Comparison of ENCODE assay signal across 23 mouse cellular contexts in genomic region chr13:45861098-45861580, GRCm38 (mm10).
A peak's percentile ranks its signal among the peaks of the same experiment; 100 is the strongest.
DNase-seq lines count a peak whose midpoint lies in the region; ATAC-seq and TF ChIP-seq lines count a peak whose summit lies in the region.
"Had no signal": no experiment of that assay in that cellular context is flagged by ENCODE, and none has a peak within 500 bp of the region (broad histone marks: within the 10 kb centered on the region; RNA-seq: fewer than 3 reads in every experiment).

No protein-coding gene starts in this region.

- H3K27ac ChIP-seq in forebrain, embryonic 10.5 days = 0 out of 2 replicates have a peak overlapping the region, but pooled peaks have one; percentile 20
- H3K27ac ChIP-seq in forebrain, embryonic 13.5 days = no peak overlapping the region
- no peak overlapping the region for H3K27ac ChIP-seq in hindbrain, embryonic 14.5 days
- no peak overlapping the region for H3K27ac ChIP-seq in hindbrain, embryonic 13.5 days
- peak overlapping the region; percentile 88 for H3K27ac ChIP-seq in CH12.LX (ENCODE audit: insufficient read depth, low read depth)
- H3K27ac ChIP-seq: embryonic facial prominence, embryonic 15.5 days; kidney, embryonic 15.5 days; neural tube, embryonic 15.5 days; stomach, embryonic 15.5 days had no signal

- no peaks in the 10 kb centered on the region for H3K27me3 ChIP-seq in forebrain, embryonic 10.5 days (ENCODE audit: poor library complexity, severe bottlenecking)
- H3K27me3 ChIP-seq in forebrain, embryonic 13.5 days = no peaks in the 10 kb centered on the region
- no peaks in the 10 kb centered on the region for H3K27me3 ChIP-seq in hindbrain, embryonic 14.5 days (ENCODE audit: control insufficient read depth, insufficient read depth, low read length)
- H3K27me3 ChIP-seq in hindbrain, embryonic 13.5 days = no peaks in the 10 kb centered on the region
- no peaks in the 10 kb centered on the region for H3K27me3 ChIP-seq in CH12.LX (replicated peaks)
- H3K27me3 ChIP-seq: embryonic facial prominence, embryonic 15.5 days; heart, embryonic 15.5 days; kidney, embryonic 15.5 days; neural tube, embryonic 15.5 days; stomach, embryonic 15.5 days had no signal

- no peak for TF ChIP-seq EP300 in CH12.LX (IDR thresholded peaks at IDR 0.05; ENCODE audit: low read length)

- dilution Hi-C loops in CH12.LX (cut with MboI; ENCODE audit: extremely low pct_ligation_motif_present, extremely low pct_unique_long_range_greater_than_20kb, low sequenced_read_pairs) = no loop called here

- no peak for TF ChIP-seq CTCF in CH12.LX (conservative IDR thresholded peaks at IDR 0.05 in 1 of 2, IDR thresholded peaks at IDR 0.05 in 1 of 2; ENCODE audit: low read depth in 2 of 2, low read length in 2 of 2)

- H3K4me2 ChIP-seq in forebrain, embryonic 13.5 days = no peak overlapping the region
- no peak overlapping the region for H3K4me2 ChIP-seq in hindbrain, embryonic 14.5 days (replicated peaks)
- no peak overlapping the region for H3K4me2 ChIP-seq in hindbrain, embryonic 13.5 days
- peak overlapping the region; percentile 62 for H3K4me2 ChIP-seq in CH12.LX (ENCODE audit: insufficient read depth, low read depth, poor library complexity, severe bottlenecking)
- H3K4me2 ChIP-seq: embryonic facial prominence, embryonic 15.5 days; heart, embryonic 15.5 days; kidney, embryonic 15.5 days; neural tube, embryonic 15.5 days; stomach, embryonic 15.5 days had no signal

- H3K4me3 ChIP-seq in forebrain, embryonic 10.5 days = no peak overlapping the region
- H3K4me3 ChIP-seq in forebrain, embryonic 13.5 days = no peak overlapping the region
- no peak overlapping the region for H3K4me3 ChIP-seq in hindbrain, embryonic 14.5 days (replicated peaks; ENCODE audit: low read length)
- H3K4me3 ChIP-seq in hindbrain, embryonic 13.5 days = no peak overlapping the region
- no peak overlapping the region for H3K4me3 ChIP-seq in CH12.LX (replicated peaks in 1 of 3; ENCODE audit: low read depth in 2 of 3, low read length in 2 of 3, poor library complexity in 1 of 3)
- H3K4me3 ChIP-seq: embryonic facial prominence, embryonic 15.5 days; heart, embryonic 15.5 days; kidney, embryonic 15.5 days; neural tube, embryonic 15.5 days; stomach, embryonic 15.5 days had no signal

- H3K36me3 ChIP-seq in forebrain, embryonic 10.5 days (replicated peaks) = no peaks in the 10 kb centered on the region
- H3K36me3 ChIP-seq in forebrain, embryonic 13.5 days (ENCODE audit: poor library complexity, severe bottlenecking) = no peaks in the 10 kb centered on the region
- H3K36me3 ChIP-seq in hindbrain, embryonic 14.5 days (replicated peaks; ENCODE audit: control insufficient read depth, insufficient read depth) = no peaks in the 10 kb centered on the region
- H3K36me3 ChIP-seq in hindbrain, embryonic 13.5 days = no peaks in the 10 kb centered on the region
- H3K36me3 ChIP-seq in CH12.LX (replicated peaks in 1 of 2; ENCODE audit: control insufficient read depth in 1 of 2, insufficient read depth in 1 of 2, low read length in 1 of 2) = peaks cover 14 to 62% of the 10 kb centered on the region in 2 experiments
- H3K36me3 ChIP-seq: embryonic facial prominence, embryonic 15.5 days; heart, embryonic 15.5 days; kidney, embryonic 15.5 days; neural tube, embryonic 15.5 days; stomach, embryonic 15.5 days had no signal

- peaks cover 17% of the 10 kb centered on the region for H3K4me1 ChIP-seq in forebrain, embryonic 10.5 days
- H3K4me1 ChIP-seq in forebrain, embryonic 13.5 days = peaks cover 10% of the 10 kb centered on the region
- peaks cover 13% of the 10 kb centered on the region; the same call in 1 of the 2 replicates for H3K4me1 ChIP-seq in hindbrain, embryonic 14.5 days (replicated peaks; ENCODE audit: control insufficient read depth, insufficient read depth, low read length)
- H3K4me1 ChIP-seq in hindbrain, embryonic 13.5 days (replicated peaks) = peaks cover 23% of the 10 kb centered on the region
- peaks cover 40 to 95% of the 10 kb centered on the region in 2 experiments for H3K4me1 ChIP-seq in CH12.LX (ENCODE audit: control insufficient read depth in 1 of 2, insufficient read depth in 2 of 2)
- H3K4me1 ChIP-seq: kidney, embryonic 15.5 days; stomach, embryonic 15.5 days had no signal

- TF ChIP-seq POLR2A in CH12.LX (IDR thresholded peaks at IDR 0.05; ENCODE audit: low read depth, low read length) = no peak

- no peak for DNase-seq in forebrain, embryonic 10.5 days (ENCODE audit: extremely low spot score, low spot score)
- DNase-seq in hindbrain, embryonic 14.5 days (ENCODE audit: low spot score) = peak; percentile 27
- no peak for DNase-seq in CH12.LX (ENCODE audit: extremely low read depth)
- DNase-seq in embryo, embryonic 9.5 days (ENCODE audit: extremely low spot score) = peak; percentile 15
- DNase-seq in frontal cortex, postnatal 10 days (ENCODE audit: low spot score in 2 of 2) = no peak
- DNase-seq: adrenal gland, postnatal 36 days; cerebellum, adult 11 months; cerebellum, postnatal 10 days; kidney, postnatal 36 days; layer of hippocampus, postnatal 36 days; lung, postnatal 10 days; right cerebral cortex, adult 18-20 months; right cerebral cortex, postnatal 4 days; thymus, postnatal 25 days had no signal

- 46% methylated on average over 10 of the region's 10 CpGs for WGBS in forebrain, embryonic 10.5 days
- 18% methylated on average over 10 of the region's 10 CpGs for WGBS in forebrain, embryonic 13.5 days
- 15% methylated on average over 10 of the region's 10 CpGs for WGBS in hindbrain, embryonic 14.5 days
- WGBS in hindbrain, embryonic 13.5 days = 16% methylated on average over 10 of the region's 10 CpGs

- no peak for TF ChIP-seq RAD21 in CH12.LX (IDR thresholded peaks at IDR 0.05; ENCODE audit: low read depth, low read length)

- in situ Hi-C loops in CH12.LX (cut with MboI; ENCODE audit: low pct_ligation_motif_present, low pct_unique_long_range_greater_than_20kb, low sequenced_read_pairs) = loop anchor here (10.0 kb wide), 1 partner anchor 104 kb away; the partner anchor contains the start of gene Atxn1

- no peak for ATAC-seq in forebrain, embryonic 13.5 days
- ATAC-seq in hindbrain, embryonic 14.5 days (ENCODE audit: low FRiP score) = no peak
- ATAC-seq in hindbrain, embryonic 13.5 days (ENCODE audit: low FRiP score) = no peak
- no peak for ATAC-seq in erythroblast, adult 5-6 weeks (replicated peaks; ENCODE audit: low FRiP score, poor library complexity, severe bottlenecking)
- ATAC-seq: intestine, postnatal 0 days had no signal

- no peak overlapping the region for H3K9ac ChIP-seq in forebrain, embryonic 13.5 days
- H3K9ac ChIP-seq in hindbrain, embryonic 14.5 days = no peak overlapping the region
- no peak overlapping the region for H3K9ac ChIP-seq in hindbrain, embryonic 13.5 days
- peak overlapping the region; percentile 8 for H3K9ac ChIP-seq in CH12.LX (ENCODE audit: insufficient read depth, low read depth)
- H3K9ac ChIP-seq: embryonic facial prominence, embryonic 15.5 days; heart, embryonic 15.5 days; kidney, embryonic 15.5 days; neural tube, embryonic 15.5 days; stomach, embryonic 15.5 days had no signal

- no peaks in the 10 kb centered on the region for H3K9me3 ChIP-seq in forebrain, embryonic 10.5 days
- no peaks in the 10 kb centered on the region for H3K9me3 ChIP-seq in forebrain, embryonic 13.5 days (replicated peaks)
- H3K9me3 ChIP-seq in hindbrain, embryonic 14.5 days (ENCODE audit: control insufficient read depth, low read length) = no peaks in the 10 kb centered on the region
- no peaks in the 10 kb centered on the region for H3K9me3 ChIP-seq in hindbrain, embryonic 13.5 days
- H3K9me3 ChIP-seq in CH12.LX (replicated peaks; ENCODE audit: low read length) = no peaks in the 10 kb centered on the region
- H3K9me3 ChIP-seq: embryonic facial prominence, embryonic 15.5 days; heart, embryonic 15.5 days; kidney, embryonic 15.5 days; neural tube, embryonic 15.5 days; stomach, embryonic 15.5 days had no signal

- peaks cover 77% of the 10 kb centered on the region for H3K79me2 ChIP-seq in CH12.LX (replicated peaks; ENCODE audit: control insufficient read depth, extremely low read depth, insufficient read depth, poor library complexity, severe bottlenecking)

TF ChIP-seq in CH12.LX, 34 proteins besides CTCF, POLR2A, EP300 and RAD21:
- TF ChIP-seq NELFE (IDR thresholded peaks at IDR 0.05; ENCODE audit: low read depth, low read length) = no peak
- TF ChIP-seq ZNF384 (IDR thresholded peaks at IDR 0.05; ENCODE audit: low read depth, low read length) = no peak

Comparison
In these comparisons a context has a peak if more than half of its experiments do, and no peak if none do; other contexts are left out.
1. H3K27ac ChIP-seq: peak in forebrain, embryonic 10.5 days (single experiment) and CH12.LX (single experiment); none in forebrain, embryonic 13.5 days (single experiment), hindbrain, embryonic 14.5 days (single experiment) and hindbrain, embryonic 13.5 days (single experiment).
2. DNase-seq: peak in hindbrain, embryonic 14.5 days (single experiment) and embryo, embryonic 9.5 days (single experiment); none in forebrain, embryonic 10.5 days (single experiment), CH12.LX (single experiment) and frontal cortex, postnatal 10 days (0 of 2).